Mouse (Mus musculus): ENCODE data around the gene Rbm20.

GRCm38 (mm10) chr19:53731761-53732201 lies 54.7 kb downstream of the Rbm20 start:
- TF ChIP-seq CTCF (IDR thresholded peaks at IDR 0.05; ENCODE audit: low read depth) (no peak), EP300 (optimal IDR thresholded peaks at IDR 0.05) (no peak)

All from stomach, postnatal 0 days (tissue).